Mouse (Mus musculus): Measurements from ENCODE around the gene 6430548M08Rik. TPM values are rescaled to one million over a fixed set of nuclear protein-coding genes. Genes with fewer than 3 reads are reported as not detected.

6430548M08Rik gene
- polyA plus RNA-seq, 1 experiment from 2014 or later = 23.3 TPM

DNA sequence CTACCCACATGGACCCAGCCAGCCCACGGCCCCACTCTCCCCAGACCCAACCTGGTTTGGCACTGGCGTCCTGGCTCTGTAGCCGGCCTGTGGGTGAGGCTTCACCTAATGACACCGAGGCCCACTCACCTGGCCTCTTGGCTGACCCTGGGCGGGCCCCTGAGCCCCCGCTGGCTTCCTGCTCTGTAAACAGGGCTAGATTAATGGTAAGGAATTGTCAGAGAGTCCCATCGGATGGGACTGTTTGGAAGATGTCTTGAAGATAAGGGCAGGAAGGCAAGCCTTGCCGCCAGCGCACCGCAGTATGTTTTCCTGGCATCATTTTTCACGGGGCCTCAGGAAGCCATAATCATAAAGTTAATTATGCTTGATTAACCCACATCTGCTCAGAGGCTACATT lies 94.2 kb downstream of the 6430548M08Rik start:
- Histone ChIP-seq H3K9ac (replicated peaks) (no peak overlapping the region), H3K9me3 (no peaks in the 10 kb centered on the region), H3K27me3 (no peaks in the 10 kb centered on the region), H3K36me3 (no peaks in the 10 kb centered on the region), H3K4me2 (replicated peaks) (no peak overlapping the region), H3K4me3 (replicated peaks) (no peak overlapping the region), H3K4me1 (replicated peaks) (peaks cover 17% of the 10 kb centered on the region), H3K27ac (no peak overlapping the region)
- 82% methylated on average over 11 of the region's 11 CpGs for whole genome bisulfite sequencing
- no peak for ATAC-seq

DNA sequence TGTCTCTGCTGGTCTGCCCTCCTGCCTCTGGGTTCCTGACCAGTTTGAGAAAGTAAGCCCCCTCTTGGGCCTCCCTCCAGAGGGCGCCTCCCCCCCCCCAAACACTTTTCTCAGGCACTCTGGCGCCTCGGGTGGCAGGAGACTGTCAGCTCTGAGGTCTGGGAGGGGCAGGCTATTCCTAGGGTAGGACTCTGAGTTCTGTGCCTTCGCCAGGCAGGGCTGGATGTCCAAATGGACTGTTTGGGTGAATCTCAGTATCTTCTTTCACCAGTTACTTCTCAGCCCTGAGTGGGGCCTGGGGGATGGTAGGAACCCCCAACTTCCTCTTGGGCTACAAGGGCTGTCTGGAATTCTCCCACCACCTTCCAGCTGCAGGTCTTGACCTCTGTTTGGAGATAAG lies 97.4 kb downstream of the 6430548M08Rik start:
- Histone ChIP-seq H3K27me3 (no peaks in the 10 kb centered on the region), H3K36me3 (no peaks in the 10 kb centered on the region), H3K4me1 (replicated peaks) (peaks cover 35% of the 10 kb centered on the region), H3K4me2 (replicated peaks) (no peak overlapping the region), H3K9ac (replicated peaks) (no peak overlapping the region), H3K4me3 (replicated peaks) (no peak overlapping the region), H3K9me3 (no peaks in the 10 kb centered on the region), H3K27ac (no peak overlapping the region)
- WGBS = 16% methylated on average over 4 of the region's 4 CpGs
- ATAC-seq = no peak; the same call in 1 of the 2 replicates

DNA sequence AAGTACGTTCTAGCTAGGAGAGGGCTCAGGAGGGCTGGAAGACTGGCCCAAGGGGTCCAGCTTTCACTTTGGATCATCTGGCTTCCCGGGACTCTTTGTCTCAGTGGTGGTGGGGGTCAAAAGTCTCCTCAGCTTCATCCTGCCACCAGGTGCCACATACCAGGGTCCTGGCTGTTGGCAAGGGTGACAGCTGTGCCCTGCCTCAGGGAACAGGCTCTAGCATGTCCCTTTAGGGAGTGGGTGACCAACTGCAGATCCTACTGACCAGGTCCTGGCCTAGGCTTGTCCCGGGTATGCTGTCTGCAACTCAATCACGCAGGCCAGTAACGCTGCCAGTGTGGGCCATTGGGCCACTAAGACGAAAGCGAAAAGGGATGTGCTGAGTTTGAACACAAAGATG lies 98.6 kb downstream of the 6430548M08Rik start:
- H3K4me1 ChIP-seq (replicated peaks) = peaks cover 47% of the 10 kb centered on the region
- WGBS = 87% methylated on average over 7 of the region's 7 CpGs
- no peak overlapping the region for H3K9ac ChIP-seq (replicated peaks)
- ATAC-seq = no peak
- no peaks in the 10 kb centered on the region for H3K9me3 ChIP-seq
- H3K27me3 ChIP-seq = no peaks in the 10 kb centered on the region
- no peak overlapping the region for H3K27ac ChIP-seq
- H3K4me2 ChIP-seq (replicated peaks) = no peak overlapping the region
- no peaks in the 10 kb centered on the region for H3K36me3 ChIP-seq
- no peak overlapping the region for H3K4me3 ChIP-seq (replicated peaks)

DNA sequence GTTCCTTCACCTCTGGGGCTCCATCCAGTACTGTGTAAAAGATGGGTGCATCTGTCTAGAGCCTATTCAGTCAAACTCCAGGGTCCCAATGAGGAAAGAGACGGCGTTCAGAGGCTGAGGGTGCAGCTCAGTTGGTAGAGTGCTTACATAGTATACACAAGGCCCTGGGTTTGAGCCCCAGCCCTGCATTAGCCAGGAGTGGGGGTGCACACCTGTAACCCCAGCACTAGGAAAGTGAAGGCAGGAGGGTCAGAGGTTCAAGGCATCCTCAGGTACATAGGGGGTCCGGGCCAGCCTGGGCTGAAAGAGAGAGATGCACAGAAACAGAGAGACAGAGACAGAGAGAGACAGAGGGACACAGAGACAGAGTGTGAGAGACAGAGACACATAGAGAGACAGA lies 99.3 kb downstream of the 6430548M08Rik start:
- Histone ChIP-seq H3K9me3 (no peaks in the 10 kb centered on the region), H3K27me3 (no peaks in the 10 kb centered on the region), H3K4me3 (replicated peaks) (no peak overlapping the region), H3K36me3 (no peaks in the 10 kb centered on the region), H3K4me1 (replicated peaks) (peaks cover 52% of the 10 kb centered on the region), H3K4me2 (replicated peaks) (no peak overlapping the region), H3K27ac (no peak overlapping the region), H3K9ac (replicated peaks) (no peak overlapping the region)
- WGBS = 95% methylated on average over 3 of the region's 3 CpGs
- no peak for ATAC-seq

DNA sequence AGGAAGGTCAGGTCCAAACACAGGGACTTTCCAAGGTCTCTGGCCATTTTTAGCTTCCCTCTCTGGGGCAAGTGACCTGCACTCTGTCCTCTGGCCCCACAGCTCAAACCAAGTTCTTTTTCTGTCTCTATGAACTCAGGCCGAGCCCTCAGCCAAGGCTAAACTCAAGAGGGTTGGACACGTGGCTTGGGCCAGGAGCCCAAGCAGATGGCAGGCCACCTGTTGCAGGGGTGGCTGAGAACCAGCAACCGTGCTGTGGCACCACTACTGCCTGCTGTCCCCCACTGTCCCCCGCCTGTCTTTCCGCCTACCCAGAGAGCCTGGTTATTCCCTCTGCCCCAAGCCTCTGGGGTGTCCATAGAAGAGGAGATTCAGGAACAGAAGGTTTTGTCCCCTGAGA lies 100.0 kb downstream of the 6430548M08Rik start:
- peaks cover 52% of the 10 kb centered on the region for H3K4me1 ChIP-seq (replicated peaks)
- WGBS = 64% methylated on average over 5 of the region's 5 CpGs

More for the DNA sequence above, 100.0 kb downstream of the 6430548M08Rik start:
- no peak for ATAC-seq
- no peak overlapping the region for H3K27ac ChIP-seq
- H3K4me2 ChIP-seq (replicated peaks) = no peak overlapping the region
- H3K27me3 ChIP-seq = no peaks in the 10 kb centered on the region
- no peaks in the 10 kb centered on the region for H3K9me3 ChIP-seq
- no peak overlapping the region for H3K9ac ChIP-seq (replicated peaks)
- H3K36me3 ChIP-seq = no peaks in the 10 kb centered on the region
- H3K4me3 ChIP-seq (replicated peaks) = no peak overlapping the region

Other genes starting within 250 kb of the 6430548M08Rik start
- gene Usp10, start 203.8 kb upstream of the 6430548M08Rik start, polyA plus RNA-seq (2015; fragmentation: Nextera tagmentation; extraction: Ambion mirVana) = 130 and 137 TPM in 2 replicates
- 4.4 and 10.3 TPM in 2 replicates for gene Gm20388, start 203.3 kb upstream of the 6430548M08Rik start, polyA plus RNA-seq (2015; fragmentation: Nextera tagmentation; extraction: Ambion mirVana)
- 1.9 and 2.1 TPM in 2 replicates for gene Crispld2, start 121.7 kb upstream of the 6430548M08Rik start, polyA plus RNA-seq (2015; fragmentation: Nextera tagmentation; extraction: Ambion mirVana)
- 28.3 and 30.2 TPM in 2 replicates for gene Zdhhc7, start 12.7 kb upstream of the 6430548M08Rik start, polyA plus RNA-seq (2015; fragmentation: Nextera tagmentation; extraction: Ambion mirVana)
- gene Fam92b, start 63.3 kb downstream of the 6430548M08Rik start, polyA plus RNA-seq (2015; fragmentation: Nextera tagmentation; extraction: Ambion mirVana) = 2.3 and 2.4 TPM in 2 replicates
- gene Gse1, start 114.3 kb downstream of the 6430548M08Rik start, polyA plus RNA-seq (2015; fragmentation: Nextera tagmentation; extraction: Ambion mirVana) = 22.3 and 22.5 TPM in 2 replicates